Mouse (Mus musculus) C2C12 (cell line): ENCODE results near the gene Ipcef1. TPM values are rescaled to one million over a fixed set of nuclear protein-coding genes. Genes with fewer than 3 reads are reported as not detected.

Experiments used
- H3K27me3 ChIP-seq: one replicate; pipeline ENCODE4 v1.6.1; 2011; ENCODE audit not compliant: control insufficient read depth, insufficient read depth, insufficient read length
- H3K36me3 ChIP-seq: one replicate; pipeline ENCODE4 v1.6.1; 2011; ENCODE audit not compliant: control insufficient read depth, insufficient read depth
- H3K4me3 ChIP-seq: one replicate; pipeline ENCODE4 v1.5.1; 2011; ENCODE audit warnings: mild to moderate bottlenecking, control low read depth; ENCODE audit not compliant: poor library complexity, insufficient read depth, severe bottlenecking
- H3K79me2 ChIP-seq: one replicate; pipeline ENCODE4 v1.6.1; 2011; ENCODE audit not compliant: control insufficient read depth, insufficient read depth
- H3K79me3 ChIP-seq: one replicate; pipeline ENCODE4 v1.6.1; 2011; ENCODE audit warnings: low read depth, control low read depth
- H3ac ChIP-seq: one replicate; pipeline ENCODE3; 2011; ENCODE audit warnings: low read depth; ENCODE audit not compliant: control insufficient read depth, insufficient read length
- CEBPB ChIP-seq: IDR thresholded peaks from one replicate; pipeline ENCODE4 v1.6.1; 2011; ENCODE audit warnings: low read depth, mild to moderate bottlenecking, control low read depth, moderate library complexity
- CTCF ChIP-seq: IDR thresholded peaks from one replicate; pipeline ENCODE4 v1.5.1; 2011; ENCODE audit not compliant: control insufficient read depth, insufficient read depth, insufficient read length
- FOSL1 ChIP-seq: IDR thresholded peaks from one replicate; pipeline ENCODE4 v1.8.0; 2011; ENCODE audit warnings: mild to moderate bottlenecking, low read length; ENCODE audit not compliant: poor library complexity, insufficient read depth, severe bottlenecking
- MAX ChIP-seq: IDR thresholded peaks from one replicate; pipeline ENCODE4 v1.6.1; 2011; ENCODE audit warnings: mild to moderate bottlenecking, control low read depth
- MYOD1 ChIP-seq: IDR thresholded peaks from one replicate; pipeline ENCODE4 v1.6.1; 2011; ENCODE audit warnings: low read depth; ENCODE audit not compliant: control insufficient read depth, insufficient read length
- MYOG ChIP-seq: IDR thresholded peaks from one replicate; pipeline ENCODE4 v1.6.1; 2011; ENCODE audit not compliant: control insufficient read depth, insufficient read length; ENCODE audit errors: extremely low read depth
- USF1 ChIP-seq: IDR thresholded peaks from one replicate; pipeline ENCODE4 v1.6.1; 2011; ENCODE audit warnings: low read depth, mild to moderate bottlenecking, control low read depth, moderate library complexity
- polyA plus RNA-seq: library from polyadenylated mRNA; unstranded; fragments of >200 nt; fragmentation: generic; extraction: Trizol; gene quantifications from one replicate; pipeline ENCODE4 v1.2.1, GENCODE M21; 2012; ENCODE audit warnings: missing spikeins

Gene Ipcef1
- polyA plus RNA-seq, 1 experiment, result not detected

DNA sequence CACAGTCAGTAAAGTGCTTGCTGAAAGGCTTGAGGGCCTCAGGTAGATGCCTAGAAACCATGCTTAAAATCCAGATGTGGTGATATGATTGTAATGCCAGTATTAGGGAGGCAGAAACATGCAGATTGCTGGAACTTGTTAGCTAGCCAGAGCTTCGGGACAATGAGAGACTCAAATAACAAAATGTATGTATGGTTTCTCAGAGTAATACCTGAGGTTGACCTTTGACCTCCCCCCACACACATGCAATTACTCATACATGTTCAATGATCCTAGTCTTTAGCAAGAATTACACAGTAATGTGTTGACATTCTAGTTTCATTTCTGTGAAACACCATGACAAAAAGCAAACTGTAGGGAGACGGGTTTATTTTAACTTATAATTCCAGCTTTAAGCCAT lies 68.8 kb downstream of the Ipcef1 start:
- no peaks in the 10 kb centered on the region for H3K79me2 ChIP-seq
- no peaks in the 10 kb centered on the region for H3K36me3 ChIP-seq
- H3K27me3 ChIP-seq, result no peaks in the 10 kb centered on the region

DNA sequence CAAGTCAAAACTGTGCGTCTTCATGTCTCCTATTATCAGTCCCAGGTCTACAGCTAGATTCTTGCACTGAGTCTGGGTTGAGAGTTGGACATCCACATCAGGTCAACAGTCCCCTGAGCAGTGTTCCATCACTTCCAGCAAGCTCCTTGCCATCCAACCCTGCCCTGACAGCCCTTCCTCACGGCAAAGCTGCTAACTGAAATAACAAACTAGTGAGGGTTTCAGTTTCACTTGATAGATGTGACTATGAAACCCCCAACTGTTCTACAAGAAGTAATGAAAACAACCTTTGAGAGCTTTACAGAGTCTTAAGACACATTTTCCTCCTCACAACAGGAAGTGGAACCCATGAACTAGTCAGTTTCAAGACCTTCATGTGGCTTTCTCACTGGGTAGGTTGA lies 69.5 kb downstream of the Ipcef1 start:
- no peak overlapping the region for H3K4me3 ChIP-seq
- H3K27me3 ChIP-seq, result no peaks in the 10 kb centered on the region
- H3K36me3 ChIP-seq, result no peaks in the 10 kb centered on the region
- no peaks in the 10 kb centered on the region for H3K79me2 ChIP-seq
- no peak overlapping the region for H3ac ChIP-seq
- TF ChIP-seq CEBPB (no peak), MAX (no peak), USF1 (no peak)
- H3K79me3 ChIP-seq, result no peaks in the 10 kb centered on the region

More for the DNA sequence above, 68.8 kb downstream of the Ipcef1 start:
- TF ChIP-seq CTCF, result no peak
- no peak for TF ChIP-seq CEBPB
- no peak for TF ChIP-seq MYOD1
- TF ChIP-seq USF1, result no peak
- no peak for TF ChIP-seq MYOG
- no peak for TF ChIP-seq MAX
- no peak for TF ChIP-seq FOSL1
- Histone ChIP-seq H3ac (no peak overlapping the region), H3K79me3 (no peaks in the 10 kb centered on the region), H3K4me3 (no peak overlapping the region)

DNA sequence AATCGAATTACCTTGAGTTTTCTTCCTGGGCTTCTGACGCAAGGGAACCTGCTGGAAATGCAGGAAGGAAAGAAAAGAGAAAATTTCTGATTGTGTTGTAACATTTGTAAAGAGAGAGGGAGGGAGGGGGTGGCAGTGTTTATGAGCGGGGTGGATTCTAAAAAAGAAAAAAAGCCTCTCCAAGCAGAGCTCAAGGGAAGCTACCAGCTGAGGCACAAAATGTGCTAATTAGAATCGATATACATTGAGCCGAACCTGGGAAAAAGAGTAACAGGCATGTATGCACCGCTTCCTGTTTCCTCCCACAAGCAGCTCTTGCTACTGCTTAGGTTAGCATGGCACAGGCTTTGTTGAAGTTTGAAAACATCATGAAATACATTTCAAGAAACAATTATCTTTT lies 72.0 kb downstream of the Ipcef1 start:
- Histone ChIP-seq H3K79me3 (no peaks in the 10 kb centered on the region), H3K79me2 (no peaks in the 10 kb centered on the region), H3K27me3 (no peaks in the 10 kb centered on the region), H3K4me3 (no peak overlapping the region), H3K36me3 (no peaks in the 10 kb centered on the region), H3ac (no peak overlapping the region)
- TF ChIP-seq USF1, result no peak

DNA sequence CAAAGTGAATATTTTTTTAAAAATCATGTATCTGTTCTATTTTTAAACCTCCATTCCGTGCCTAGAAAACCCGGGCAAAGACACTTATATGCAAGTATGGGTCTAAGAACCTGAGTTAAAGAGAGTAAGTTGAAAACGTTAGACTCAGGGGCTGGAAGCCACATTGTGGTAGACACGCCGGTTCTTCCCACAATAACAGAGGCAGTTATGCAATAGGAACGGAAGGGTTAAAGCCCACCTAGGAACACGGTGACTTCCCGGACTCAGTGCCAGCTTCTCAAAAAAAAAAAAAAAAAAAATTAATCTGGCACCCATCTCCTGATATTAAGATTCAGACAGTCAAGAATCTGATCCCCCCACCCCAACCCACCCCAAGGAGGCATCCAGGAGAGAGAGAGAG lies 72.5 kb downstream of the Ipcef1 start:
- no peak overlapping the region for H3K4me3 ChIP-seq

DNA sequence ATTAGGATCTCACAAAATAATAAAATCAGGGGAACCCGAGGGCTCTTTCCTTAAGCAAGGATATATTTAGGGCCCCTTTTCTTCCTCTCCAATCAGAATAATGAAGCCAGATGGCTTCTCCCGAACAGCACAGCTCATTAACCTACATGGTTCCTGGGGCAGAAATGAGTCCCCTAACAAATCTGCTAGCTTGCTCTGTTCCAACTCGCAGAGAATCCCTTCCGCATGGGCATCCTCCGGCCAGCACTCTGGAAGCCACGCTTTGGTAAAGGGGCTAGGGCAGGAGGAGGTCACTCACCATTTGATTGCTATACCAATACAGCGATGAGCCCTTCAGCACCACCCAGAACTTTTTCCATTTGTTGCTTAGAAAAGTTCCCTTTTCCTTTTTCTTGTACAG lies 73.1 kb downstream of the Ipcef1 start:
- H3K27me3 ChIP-seq, result no peaks in the 10 kb centered on the region
- TF ChIP-seq MYOG (no peak), MAX (no peak), FOSL1 (no peak), CEBPB (no peak), CTCF (no peak), MYOD1 (no peak), USF1 (no peak)
- no peaks in the 10 kb centered on the region for H3K36me3 ChIP-seq
- no peak overlapping the region for H3ac ChIP-seq
- no peak overlapping the region for H3K4me3 ChIP-seq
- H3K79me3 ChIP-seq, result no peaks in the 10 kb centered on the region
- H3K79me2 ChIP-seq, result no peaks in the 10 kb centered on the region

More for the DNA sequence above, 72.5 kb downstream of the Ipcef1 start:
- TF ChIP-seq CTCF (no peak), CEBPB (no peak), MAX (no peak), MYOG (no peak), MYOD1 (no peak), FOSL1 (no peak), USF1 (no peak)
- Histone ChIP-seq H3ac (no peak overlapping the region), H3K79me2 (no peaks in the 10 kb centered on the region), H3K79me3 (no peaks in the 10 kb centered on the region), H3K27me3 (no peaks in the 10 kb centered on the region), H3K36me3 (no peaks in the 10 kb centered on the region)

DNA sequence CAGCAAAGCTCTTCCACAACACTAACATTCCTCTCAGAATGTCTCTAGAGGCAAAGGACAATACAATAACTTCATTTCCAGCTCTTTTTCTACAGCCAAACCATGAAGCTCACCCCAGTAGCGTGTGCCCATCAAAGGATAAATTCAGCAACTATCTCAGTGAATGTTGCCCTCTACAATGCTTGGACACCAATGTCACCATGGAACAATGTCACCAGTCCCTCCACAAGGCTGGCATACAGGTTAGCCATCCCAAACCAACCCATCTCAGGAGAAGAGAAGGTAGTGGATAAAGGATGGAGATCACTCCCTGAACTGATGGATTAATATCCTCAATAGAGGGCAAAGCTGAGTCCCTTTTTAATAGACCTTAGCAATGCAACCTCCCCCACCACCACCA lies 73.5 kb downstream of the Ipcef1 start:
- Histone ChIP-seq H3K27me3 (no peaks in the 10 kb centered on the region), H3K79me2 (no peaks in the 10 kb centered on the region), H3K36me3 (no peaks in the 10 kb centered on the region), H3ac (no peak overlapping the region), H3K4me3 (no peak overlapping the region), H3K79me3 (no peaks in the 10 kb centered on the region)
- TF ChIP-seq MYOG (no peak), USF1 (no peak), MAX (no peak), CTCF (no peak), FOSL1 (no peak), MYOD1 (no peak)
